Mouse (Mus musculus) ES-E14 (cell line): ENCODE measurements at regions not wholly inside any gene's neighbourhood (a gene's known extent, or its start where the extent isn't known, plus 50 kb on each side); places are given as distances from the start of the nearest gene placed in this dataset.

Source experiments
- CHD2 ChIP-seq: IDR thresholded peaks from 2 replicates; pipeline ENCODE4 v1.6.1; 2014; ENCODE audit warnings: mild to moderate bottlenecking, low read depth, low read length, inconsistent platforms
- HCFC1 ChIP-seq: IDR thresholded peaks from 2 replicates; pipeline ENCODE4 v1.6.1; 2012; ENCODE audit warnings: low read length, inconsistent platforms, borderline replicate concordance; ENCODE audit not compliant: insufficient read depth
- ZC3H11A ChIP-seq: IDR thresholded peaks from 2 replicates; pipeline ENCODE4 v1.6.1; 2012; ENCODE audit warnings: low read depth, mild to moderate bottlenecking, inconsistent platforms, low read length, borderline replicate concordance
- ZNF384 ChIP-seq: IDR thresholded peaks from 2 replicates; pipeline ENCODE4 v1.6.1; 2012; ENCODE audit warnings: low read depth, low read length, inconsistent platforms

DNA sequence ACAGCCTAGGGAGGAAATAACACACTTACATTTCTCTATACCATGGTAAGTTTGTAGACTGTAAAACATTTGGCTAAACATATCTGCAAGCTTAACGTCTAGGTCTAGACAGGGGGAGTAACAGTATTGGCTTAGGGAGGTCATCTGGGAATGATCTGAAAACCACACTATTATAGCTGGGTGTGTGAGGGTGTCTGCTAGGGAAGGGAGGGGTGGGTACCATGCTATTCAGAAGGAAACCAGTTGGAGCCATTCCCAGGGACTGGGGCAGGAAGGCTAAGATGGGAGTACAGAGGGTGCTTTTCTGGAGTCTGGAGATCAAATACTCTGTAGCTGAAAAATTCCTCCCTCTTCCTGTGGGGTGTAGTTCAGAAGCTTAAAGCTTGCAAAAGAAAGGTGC lies 2235.9 kb downstream of the 9330182O14Rik start:
- TF ChIP-seq ZNF384: no peak
- no peak for TF ChIP-seq CHD2
- TF ChIP-seq HCFC1: no peak
- TF ChIP-seq ZC3H11A: no peak
